Mouse (Mus musculus) granulocyte monocyte progenitor cell, adult 5-6 weeks (primary cell): ENCODE measurements around the gene Gm45233. TPM values are rescaled to one million over a fixed set of nuclear protein-coding genes. Genes with fewer than 3 reads are reported as not detected.
"Not testable (repeated sequence)": the region's sequence is repeated elsewhere in the genome, so short reads cannot be mapped to it uniquely, and the experiment has no call there.

Experiments
- ATAC-seq: replicated peaks from 2 replicates; pipeline ENCODE4 v1.8.0; 2016; ENCODE audit warnings: mild to moderate bottlenecking, moderate TSS enrichment, inconsistent platforms; ENCODE audit not compliant: poor library complexity, severe bottlenecking
- total RNA-seq, 2 experiments: library from RNA; stranded (forward) in 1 of 2; stranded (reverse) in 1 of 2; fragments of 200-712, 200-1000 nt in 1 of 2; fragments of >200 nt in 1 of 2; fragmentation: Nextera tagmentation in 1 of 2; gene quantifications; 2 replicates each; pipeline ENCODE4 v1.2.3; 2014 to 2017

Gm45233 gene
- 0.43 TPM in 1 of 2 replicates, not detected in the other for total RNA-seq (2014; fragmentation: Nextera tagmentation)
- 5.7 TPM in 1 of 2 replicates, not detected in the other for total RNA-seq (2017)

DNA sequence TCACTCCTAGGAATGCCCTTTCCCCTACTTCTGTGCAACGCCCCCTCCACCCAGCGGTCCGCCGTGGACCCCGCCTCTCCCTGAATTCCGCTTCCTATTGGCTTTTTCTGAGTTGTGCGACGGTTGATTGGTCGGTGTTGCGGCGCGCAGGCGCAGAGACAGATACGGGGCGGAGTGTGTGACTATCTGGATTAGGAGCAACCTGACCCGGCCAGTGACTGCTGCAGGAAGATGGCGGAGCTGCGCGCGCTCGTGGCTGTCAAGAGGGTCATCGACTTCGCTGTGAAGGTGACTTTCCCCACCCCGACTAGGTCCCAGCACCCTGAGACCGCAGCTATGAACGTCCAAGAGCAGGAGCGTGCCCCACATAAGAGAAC lies at the start of gene Gm45233, which contains the start of gene Etfb:
Gene Gm45233, plus strand, starts transcription at position 212 of the 377 bp plus-strand sequence.
Gene Etfb, plus strand, starts transcription at position 167 of the 377 bp plus-strand sequence.
- peak; percentile 70 for ATAC-seq

DNA sequence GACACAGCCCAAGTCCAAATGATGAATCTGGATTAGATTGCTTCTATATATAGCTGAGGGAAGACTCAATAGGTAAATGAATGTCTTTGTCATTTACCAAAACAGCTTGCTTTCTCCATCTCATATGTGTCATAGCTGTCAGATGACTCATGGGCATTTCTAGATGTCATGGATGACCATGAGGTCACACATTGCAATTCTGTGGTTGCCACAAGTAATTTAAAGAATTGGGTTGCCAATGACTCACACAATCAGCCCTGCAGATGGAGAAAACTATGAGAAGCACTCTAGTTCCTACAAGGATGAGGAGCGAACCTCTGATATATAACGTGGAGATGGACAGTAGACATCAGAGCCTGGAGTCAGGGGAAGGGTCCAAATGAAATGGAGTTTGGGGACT lies 44.4 kb upstream of the Gm45233 start:
- ATAC-seq: no peak

DNA sequence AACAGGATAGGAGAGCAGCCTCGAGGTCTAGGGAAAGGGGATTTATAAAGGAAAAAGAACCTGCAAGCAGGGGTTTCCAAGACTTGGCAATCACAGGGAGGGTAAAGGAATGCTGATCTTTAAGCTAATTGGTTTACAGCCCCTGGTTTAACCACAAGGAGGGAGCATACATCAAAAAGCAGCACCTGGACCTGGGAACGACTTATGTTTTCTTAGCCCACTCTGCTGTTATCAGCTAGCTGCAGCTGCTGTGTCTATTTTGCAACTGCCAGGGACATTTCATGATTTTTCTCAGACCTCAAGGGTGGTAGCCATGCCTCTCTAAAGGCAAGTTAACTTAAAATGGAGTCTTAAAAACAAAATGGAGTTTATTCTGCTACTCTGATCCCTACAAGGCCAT lies 41.2 kb upstream of the Gm45233 start:
- no peak for ATAC-seq

DNA sequence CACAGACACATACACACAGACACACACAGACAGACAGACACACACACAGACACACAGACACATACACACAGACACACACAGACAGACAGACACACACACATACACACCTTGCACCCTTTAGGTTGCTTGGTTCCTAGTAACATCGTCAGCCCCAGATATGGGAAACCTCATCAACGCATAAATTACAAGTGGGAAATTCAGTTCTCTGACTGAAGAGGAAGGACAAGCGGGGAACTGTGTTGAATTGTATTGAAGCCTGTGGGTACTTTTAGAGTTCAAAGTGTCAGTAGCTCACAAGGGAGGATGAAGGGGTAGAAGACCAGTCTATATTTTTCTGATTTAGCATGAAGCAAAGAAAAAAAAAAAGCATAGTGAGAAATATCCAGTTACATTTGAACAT lies 36.4 kb upstream of the Gm45233 start:
- 0 out of 2 replicates have a peak, but pooled peaks have one; percentile 10 for ATAC-seq

DNA sequence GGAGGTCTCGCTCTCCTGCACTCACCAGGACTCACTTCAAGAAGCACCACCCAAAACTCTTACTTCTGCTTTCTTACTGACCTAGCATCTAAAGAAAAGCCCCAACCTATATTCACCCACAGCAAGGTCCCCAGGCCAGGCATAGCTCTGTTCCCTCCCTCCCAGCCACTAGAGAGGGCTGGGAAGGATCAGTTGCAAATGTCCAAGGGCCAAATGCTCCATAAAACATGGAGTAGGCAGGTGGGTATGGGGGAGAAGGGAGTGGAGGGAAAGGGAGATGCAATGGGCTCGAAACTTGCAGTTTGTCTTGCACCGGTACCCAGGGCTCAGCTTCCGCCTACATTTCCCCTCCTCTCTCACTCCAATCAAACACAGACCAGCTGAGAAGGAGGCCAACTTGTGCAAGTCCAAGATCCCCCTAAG lies 35.8 kb upstream of the Gm45233 start, which contains the start of gene Siglecg:
Gene Siglecg, plus strand, starts transcription at position 74 of the 423 bp plus-strand sequence.
- ATAC-seq: peak; percentile 80

DNA sequence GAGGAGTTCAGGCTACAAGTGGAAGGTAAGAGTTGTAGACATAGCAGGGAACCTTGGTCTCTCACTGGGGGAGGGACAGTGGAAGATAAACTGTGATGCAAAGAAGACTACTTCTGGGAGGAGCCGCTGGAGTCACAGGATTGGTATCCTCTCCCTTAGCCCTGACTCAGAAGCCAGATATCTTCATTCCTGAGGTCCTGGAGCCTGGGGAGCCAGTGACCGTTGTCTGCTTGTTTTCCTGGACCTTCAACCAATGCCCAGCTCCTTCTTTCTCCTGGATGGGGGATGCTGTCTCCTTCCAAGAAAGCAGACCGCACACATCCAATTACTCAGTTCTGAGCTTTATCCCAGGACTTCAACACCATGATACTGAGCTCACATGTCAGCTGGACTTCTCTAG lies 34.8 kb upstream of the Gm45233 start:
- no peak for ATAC-seq

DNA sequence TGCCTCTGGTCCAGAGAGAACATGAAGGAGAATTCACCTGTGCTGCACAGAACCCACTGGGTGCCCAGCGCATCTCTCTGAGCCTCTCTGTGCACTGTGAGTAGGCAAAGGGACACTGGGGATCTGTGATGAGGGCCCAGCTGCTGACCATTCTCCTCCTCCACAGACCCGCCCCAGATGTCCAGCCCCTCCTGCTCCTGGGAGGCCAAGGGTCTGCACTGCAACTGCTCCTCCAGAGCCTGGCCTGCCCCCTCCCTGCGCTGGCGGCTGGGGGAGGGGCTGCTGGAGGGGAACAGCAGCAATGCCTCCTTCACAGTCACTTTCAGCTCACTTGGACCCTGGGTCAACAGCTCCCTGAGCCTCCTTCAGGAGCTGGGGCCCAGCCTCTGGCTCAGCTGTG lies 32.2 kb upstream of the Gm45233 start:
- ATAC-seq: not testable (repeated sequence)

DNA sequence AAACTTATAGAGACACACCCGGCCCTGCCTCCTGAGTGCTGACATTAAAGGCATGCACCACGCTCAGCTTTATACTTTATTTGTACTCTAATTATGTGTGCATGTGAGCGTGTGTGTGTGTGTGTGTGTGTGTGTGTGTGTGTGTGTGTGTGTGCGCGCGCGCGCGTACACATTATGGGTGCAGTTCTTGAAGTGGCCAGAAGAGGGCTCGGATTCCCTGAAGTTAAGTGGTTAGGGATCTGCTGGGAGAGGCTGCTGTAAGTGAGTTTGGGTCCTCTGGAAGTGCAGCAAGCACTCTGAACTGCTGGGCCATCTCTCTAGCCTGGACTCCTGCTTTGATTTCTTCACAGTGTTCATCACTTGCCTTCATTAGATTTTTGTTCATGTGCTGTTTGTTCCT lies 26.6 kb upstream of the Gm45233 start:
- no peak for ATAC-seq

DNA sequence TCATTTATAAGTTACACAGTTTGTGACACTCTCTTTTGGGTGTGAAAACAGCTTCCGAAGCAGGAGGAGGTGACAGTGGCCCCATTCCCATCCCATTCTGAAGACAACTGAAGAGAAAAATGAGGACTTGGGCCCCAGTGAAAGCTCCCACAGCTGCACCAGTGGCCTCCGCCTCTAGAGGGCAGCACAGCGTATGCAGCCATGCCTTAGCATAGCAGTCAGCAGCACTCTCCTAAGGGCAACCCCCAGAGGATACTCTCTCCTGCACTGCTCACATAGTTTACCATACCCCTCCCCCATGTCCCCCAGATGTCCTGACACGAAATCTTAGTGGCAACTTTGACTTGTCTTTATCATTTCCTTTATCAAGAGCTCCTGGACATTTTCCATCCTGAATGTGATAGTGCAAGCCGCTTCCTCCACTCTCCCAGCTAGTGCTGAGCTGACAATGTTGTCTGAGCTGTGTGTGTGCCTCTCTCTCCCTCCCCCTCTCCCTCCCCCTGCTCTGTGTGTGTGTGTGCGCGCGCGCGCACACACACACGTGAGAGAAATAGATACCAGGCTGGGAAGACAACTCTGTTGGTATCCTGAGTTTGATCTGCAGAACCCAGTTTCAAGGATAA lies 20.8 kb upstream of the Gm45233 start:
- ATAC-seq: peak; percentile 93

DNA sequence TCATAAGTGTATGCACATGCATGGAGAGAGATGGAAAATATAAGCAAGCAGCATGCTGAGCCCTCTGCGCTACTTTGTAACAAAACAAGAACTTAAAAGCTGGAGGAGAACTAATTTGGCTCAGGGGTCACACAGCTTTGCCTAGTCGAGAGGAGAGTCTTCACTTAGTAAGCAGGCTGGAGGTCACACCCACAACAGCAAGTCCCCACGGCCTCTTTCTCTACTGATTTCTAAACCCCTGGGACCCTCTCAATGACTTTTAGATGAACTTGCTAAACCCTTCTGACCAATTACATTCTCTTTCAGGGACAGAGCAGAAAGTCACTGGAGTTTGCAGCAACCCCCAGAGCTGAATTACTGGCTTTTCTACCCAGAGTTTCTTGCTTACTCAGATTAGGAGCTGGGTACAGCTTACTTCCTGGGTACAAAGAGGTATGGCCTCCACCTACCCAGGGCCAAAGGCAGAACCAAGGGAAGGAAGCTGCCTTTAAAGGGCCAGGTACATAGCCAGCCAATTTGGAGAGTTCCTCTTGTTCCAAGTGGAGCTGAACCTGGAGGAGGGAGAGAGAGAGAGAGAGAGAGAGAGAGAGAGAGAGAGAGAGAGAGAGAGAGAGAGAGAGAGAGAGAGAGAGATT lies 19.8 kb upstream of the Gm45233 start:
- ATAC-seq: no peak

DNA sequence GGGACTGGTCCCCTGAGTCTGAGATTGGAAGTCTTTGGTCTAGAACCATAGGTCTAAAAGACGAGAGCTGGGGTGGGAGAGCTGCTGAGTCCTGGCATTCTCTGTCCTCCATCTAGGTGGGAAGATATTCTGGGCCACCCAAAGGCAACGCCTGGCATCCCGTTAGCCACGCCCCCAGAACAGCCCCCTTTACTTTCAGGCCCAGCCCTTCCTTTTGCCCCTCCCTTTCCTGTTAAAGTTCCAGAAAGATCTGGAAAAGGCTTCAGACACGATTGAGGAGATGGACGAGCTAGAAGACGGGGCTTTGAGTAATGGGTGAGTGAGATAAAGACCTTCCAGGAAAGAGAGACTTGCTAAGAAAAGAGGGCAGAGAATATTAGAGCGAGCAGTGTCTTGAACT lies 16.5 kb upstream of the Gm45233 start, which contains the start of gene Lim2:
Gene Lim2, plus strand, starts transcription at position 265 of the 400 bp plus-strand sequence.
- ATAC-seq: no peak

DNA sequence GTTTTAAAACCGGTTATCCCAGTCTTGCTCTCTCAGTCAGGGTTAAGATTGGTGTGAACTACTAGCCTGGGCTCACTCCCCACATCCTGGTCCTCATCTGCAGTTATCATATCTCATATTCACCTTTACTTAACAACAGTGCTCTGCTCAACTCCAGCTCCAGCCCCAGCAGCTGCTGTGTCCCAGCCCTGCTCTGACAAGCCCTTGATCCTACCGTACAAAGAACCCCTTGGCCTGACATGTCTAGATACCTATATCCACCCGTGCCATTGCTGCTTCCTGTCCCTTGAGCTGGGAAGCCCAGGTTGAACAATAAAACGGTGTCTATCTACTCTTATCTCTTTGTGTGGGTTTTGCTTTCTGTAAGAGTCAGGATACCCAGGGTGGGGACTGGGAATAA lies 14.4 kb upstream of the Gm45233 start:
- no peak for ATAC-seq

DNA sequence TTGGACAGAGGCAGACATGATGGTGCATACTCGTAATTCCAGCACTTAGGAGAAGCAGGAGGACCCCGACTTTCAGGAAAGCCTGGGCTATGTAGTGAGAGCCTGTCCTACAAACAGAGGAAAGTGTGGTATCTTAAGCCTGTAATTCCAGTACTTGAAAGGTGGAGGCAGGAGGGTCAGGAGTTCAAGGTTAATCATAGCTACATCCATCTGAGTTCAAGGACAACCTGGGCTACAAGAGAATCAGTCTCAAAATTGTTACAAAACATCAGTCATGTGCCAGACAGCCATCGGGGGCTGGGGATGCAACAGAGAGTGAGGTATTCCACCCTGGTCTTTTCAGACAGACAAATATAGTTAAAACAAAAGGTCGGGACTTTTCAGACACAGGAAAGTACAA lies 11.0 kb upstream of the Gm45233 start:
- ATAC-seq: no peak

DNA sequence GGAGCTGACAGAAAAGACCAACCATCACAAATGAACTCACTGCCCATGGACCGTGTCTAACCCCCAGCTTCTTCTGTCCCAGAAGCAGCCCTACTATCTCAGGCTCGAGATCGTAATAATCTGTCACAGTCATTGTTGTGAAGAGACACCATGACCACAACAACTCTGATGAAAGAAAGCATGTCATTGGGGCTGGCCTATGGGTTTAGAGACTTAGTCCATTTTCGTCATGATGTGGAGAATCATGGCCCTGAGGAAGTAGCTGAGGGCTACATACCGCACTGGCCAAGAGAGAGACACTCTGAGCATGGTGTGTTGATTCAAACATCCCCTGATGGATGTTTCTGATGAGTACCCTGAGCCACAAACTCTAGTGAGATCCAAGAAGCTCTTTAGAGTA lies 9.3 kb upstream of the Gm45233 start:
- ATAC-seq: no peak

DNA sequence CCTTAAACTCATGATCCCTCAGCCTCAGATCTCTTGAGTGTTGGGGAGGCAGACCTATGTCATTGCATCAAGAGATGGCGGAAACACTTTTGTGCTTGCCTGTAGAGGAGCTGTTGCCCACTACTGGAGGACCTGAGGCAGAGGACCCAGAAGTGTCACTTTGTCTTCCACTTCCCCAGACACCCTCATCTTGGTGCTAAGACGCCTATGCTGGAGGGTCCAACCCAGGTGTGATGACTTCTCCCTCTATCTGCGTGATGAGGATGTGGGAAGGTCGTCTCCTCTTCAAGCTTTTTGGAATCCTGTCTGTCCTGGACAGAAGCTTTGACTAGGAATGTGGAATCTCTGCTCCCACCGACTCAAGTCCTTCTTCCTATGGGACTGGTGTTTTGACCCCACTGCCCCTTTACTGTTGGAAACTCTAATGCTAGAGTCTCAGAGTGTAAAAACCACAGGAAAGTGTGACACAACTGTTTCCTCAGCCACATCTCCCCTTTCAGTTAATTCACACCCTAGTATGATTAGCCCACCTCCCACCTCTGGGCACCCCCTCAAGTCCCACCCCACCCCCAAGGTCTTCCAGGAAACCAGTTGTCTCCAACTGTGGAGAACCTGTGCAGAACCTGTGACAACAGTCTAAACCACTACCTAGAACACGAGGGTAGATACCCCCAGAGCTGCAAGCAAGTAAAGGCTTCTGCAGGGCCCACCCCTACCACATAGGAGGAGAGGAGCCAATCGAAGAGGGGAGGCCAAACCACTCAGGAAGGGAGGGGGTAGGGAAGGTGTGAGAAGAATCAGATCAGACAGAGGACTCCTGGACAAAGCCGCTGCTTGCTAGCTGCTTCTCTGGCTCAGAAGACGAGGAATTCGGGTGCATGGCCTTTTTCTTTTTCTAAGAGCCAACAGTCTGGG lies 7.3 kb upstream of the Gm45233 start, which contains the start of gene Nkg7:
Gene Nkg7, plus strand, starts transcription at position 733 of the 915 bp plus-strand sequence.
- ATAC-seq: peak; percentile 57

DNA sequence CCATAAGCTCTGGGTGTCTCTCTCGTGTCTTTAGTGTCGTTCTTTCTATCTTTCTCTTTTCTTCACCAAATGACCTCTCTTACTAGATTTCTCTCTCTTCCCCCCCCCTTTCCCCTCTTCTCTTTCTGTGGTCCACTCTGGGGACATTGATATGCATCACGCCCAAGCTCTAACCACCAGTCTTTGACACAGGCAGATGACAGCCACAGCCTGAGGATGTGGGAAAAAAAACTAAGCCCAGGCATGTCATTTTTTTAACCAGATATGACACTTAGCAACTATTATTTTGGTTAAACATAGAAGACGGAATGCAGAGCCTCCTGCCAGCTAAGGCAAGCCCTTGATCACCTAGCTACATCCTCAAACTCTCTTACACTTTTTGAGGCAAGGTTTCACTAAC lies 5.3 kb upstream of the Gm45233 start:
- no peak for ATAC-seq

DNA sequence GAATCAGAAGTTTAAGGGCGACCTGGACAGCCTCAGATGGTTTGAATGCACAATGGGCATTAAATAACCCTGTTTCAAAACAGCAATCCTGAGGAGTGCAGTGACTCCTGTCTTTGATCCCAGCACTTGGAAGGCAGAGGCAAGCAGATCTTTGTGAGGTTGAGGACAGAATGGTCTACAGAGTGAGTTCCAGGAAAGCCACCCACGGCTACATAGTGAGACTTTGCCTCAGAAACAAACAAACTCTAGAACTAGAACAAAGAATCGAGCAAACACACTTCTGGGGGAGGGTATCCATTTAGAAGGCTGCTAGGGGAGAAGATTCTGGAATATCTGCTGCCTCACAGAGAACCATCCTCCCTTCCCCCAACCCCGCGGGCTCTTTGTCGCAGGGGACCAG lies 3.4 kb upstream of the Gm45233 start, which contains the start of gene Cldnd2:
Gene Cldnd2, plus strand, starts transcription at position 301 of the 400 bp plus-strand sequence.
- ATAC-seq: no peak

DNA sequence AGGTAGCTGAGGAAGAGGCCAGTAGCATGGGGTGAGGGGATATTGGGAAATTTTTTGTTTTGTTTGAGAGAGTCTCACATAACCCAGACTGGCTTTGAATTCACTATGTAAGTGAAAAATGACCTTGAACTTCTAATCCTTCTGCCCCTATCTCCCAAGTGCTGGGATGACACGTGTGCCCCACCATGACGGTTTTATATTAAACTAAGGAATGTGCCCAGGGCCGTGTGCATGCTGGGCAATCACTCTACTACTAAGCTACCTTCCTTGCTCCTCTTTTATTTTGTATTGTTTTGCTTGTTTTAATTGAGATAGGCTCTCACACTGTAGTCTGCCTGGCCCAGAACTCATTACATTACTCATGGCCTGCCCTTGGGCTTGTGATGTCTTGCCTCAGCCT lies 2.9 kb upstream of the Gm45233 start:
- ATAC-seq: no peak

DNA sequence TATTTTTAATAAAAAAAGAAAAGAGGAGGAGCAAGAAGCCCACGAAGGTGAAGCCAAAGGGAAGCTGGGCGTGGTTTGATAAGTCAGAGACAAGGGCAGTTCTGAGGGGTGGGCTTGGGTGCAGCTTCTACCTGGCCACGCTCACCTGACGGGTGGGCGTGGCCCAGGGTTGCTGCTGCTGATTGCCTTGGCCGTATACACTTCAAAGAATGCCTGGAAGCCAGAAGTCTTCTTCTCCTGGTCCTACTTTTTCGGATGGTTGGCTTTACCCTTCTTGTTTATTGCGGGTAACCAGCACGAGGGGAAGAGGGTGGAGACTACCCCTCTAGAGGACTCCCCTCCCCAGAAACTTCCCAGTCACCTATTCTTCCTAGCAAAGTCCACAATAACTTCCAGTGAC lies 1.2 kb upstream of the Gm45233 start:
- ATAC-seq: no peak

DNA sequence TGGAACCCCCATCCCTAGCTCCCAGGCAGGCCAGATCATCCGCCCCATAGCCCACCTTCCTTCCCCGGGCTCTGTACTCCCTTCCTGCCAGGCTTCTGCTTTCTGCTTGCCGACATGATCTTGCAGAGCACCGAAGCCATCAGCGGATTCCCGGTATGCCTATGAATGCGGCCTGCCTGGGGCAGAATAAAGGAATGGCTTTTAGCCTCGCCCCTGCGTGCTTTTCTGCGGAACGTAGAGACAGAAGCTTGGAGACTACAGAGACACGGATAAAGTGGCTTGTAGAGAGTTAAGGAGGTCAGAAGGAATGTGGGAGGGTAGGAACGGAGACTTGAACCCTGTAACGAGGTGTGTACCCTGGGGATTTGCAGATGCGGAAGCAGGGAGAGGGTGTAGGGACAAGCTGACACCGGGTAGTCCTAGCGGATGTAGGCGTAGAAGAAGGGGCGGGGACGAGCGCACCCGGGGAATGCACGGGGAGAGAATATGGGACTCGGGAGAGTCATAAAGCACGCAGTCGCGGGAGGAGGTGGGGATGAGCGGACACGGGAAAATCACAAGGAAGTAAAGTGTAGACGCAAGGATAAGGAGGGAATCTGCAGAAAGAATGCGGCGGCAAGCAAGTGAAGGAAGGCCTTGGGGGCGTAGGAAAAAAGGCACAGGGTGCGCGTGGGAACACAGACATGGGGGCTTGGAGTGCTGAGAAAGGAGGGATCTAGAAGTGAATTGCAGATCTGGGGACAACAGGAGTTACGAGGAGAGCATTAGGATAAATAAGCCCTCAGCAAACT lies 607 bp upstream of the Gm45233 start:
- ATAC-seq: peak; percentile 65
